Mouse (Mus musculus) heart, postnatal 0 days (tissue): ENCODE data around the gene Plekhh2. TPM values are rescaled to one million over a fixed set of nuclear protein-coding genes. Genes with fewer than 3 reads are reported as not detected.

Experiments used
- ATAC-seq: fragments of 200-750 bp; cut with Nextera tagmentation; 2 replicates; pipeline ENCODE4 v1.8.0; 2017; ENCODE audit warnings: low read depth, moderate number of reproducible peaks, moderate library complexity; ENCODE audit not compliant: insufficient read depth
- DNase-seq: peaks from one replicate; pipeline ENCODE4 v3.0.0-alpha.2; 2016; ENCODE audit warnings: low spot score
- H3K27ac ChIP-seq: fragments of 300-500 bp; sonication (generic); 2 replicates; pipeline ENCODE4 v1.5.1; 2014; ENCODE audit warnings: low read depth, mild to moderate bottlenecking
- H3K27me3 ChIP-seq: fragments of 300-500 bp; sonication (generic); 2 replicates; pipeline ENCODE4 v1.6.1; 2014; ENCODE audit warnings: low read length, mixed read lengths; ENCODE audit not compliant: control insufficient read depth, insufficient read depth
- H3K36me3 ChIP-seq: fragments of 300-500 bp; sonication (generic); replicated peaks from 2 replicates; pipeline ENCODE4 v1.6.1; 2014; ENCODE audit warnings: low read length, mixed read lengths; ENCODE audit not compliant: control insufficient read depth, insufficient read depth
- H3K4me1 ChIP-seq: fragments of 300-500 bp; sonication (generic); 2 replicates; pipeline ENCODE4 v1.6.1; 2014; ENCODE audit warnings: antibody characterized with exemption; ENCODE audit not compliant: control insufficient read depth, insufficient read depth
- H3K4me2 ChIP-seq: fragments of 300-500 bp; sonication (generic); 2 replicates; pipeline ENCODE4 v1.6.1; 2014; ENCODE audit warnings: low read depth, mild to moderate bottlenecking, low read length, moderate library complexity
- H3K4me3 ChIP-seq: fragments of 300-500 bp; sonication (generic); 2 replicates; pipeline ENCODE4 v1.5.1; 2014; ENCODE audit warnings: low read depth, low read length
- H3K9ac ChIP-seq: fragments of 300-500 bp; sonication (generic); replicated peaks from 2 replicates; pipeline ENCODE4 v1.6.1; 2014; ENCODE audit warnings: low read depth, low read length, mixed read lengths
- H3K9me3 ChIP-seq: fragments of 300-500 bp; sonication (generic); replicated peaks from 2 replicates; pipeline ENCODE4 v1.6.1; 2016; ENCODE audit warnings: low read length; ENCODE audit not compliant: control insufficient read depth
- CTCF ChIP-seq: IDR thresholded peaks from 2 replicates; pipeline ENCODE4 v1.5.1; 2016; ENCODE audit warnings: antibody characterized with exemption, control low read depth, low read depth
- EP300 ChIP-seq: IDR thresholded peaks from 2 replicates; pipeline ENCODE4 v1.6.1; 2016; ENCODE audit warnings: antibody characterized with exemption, low read depth
- WGBS: fragments of 180-500 bp; shearing (Covaris S2); extraction: QIAGEN DNeasy Blood & Tissue Kit; methylation state at CpG from one replicate; pipeline ENCODE4 v1.1.7; 2014; 5-methylcytosine and 5-hydroxymethylcytosine counted together
- polyA plus RNA-seq: library from polyadenylated mRNA; unstranded; fragments of >200 nt; fragmentation: Nextera tagmentation; extraction: Ambion mirVana; gene quantifications from 2 replicates; pipeline ENCODE4 v1.2.1, GENCODE M21; 2015
- total RNA-seq: library from RNA; depleted of rRNA; stranded (reverse); fragments of >200 nt; gene quantifications from 2 replicates; pipeline ENCODE4 v1.2.3, GENCODE M21; 2014; ENCODE audit warnings: low replicate concordance

Gene Plekhh2
- total and polyA plus RNA-seq, 2 experiments from 2014 or later: 0.68 to 1.6 TPM

- no peak overlapping the region for H3K4me3 ChIP-seq
- no peak overlapping the region for H3K9ac ChIP-seq
- H3K36me3 ChIP-seq: no peaks in the 10 kb centered on the region
- no peak for TF ChIP-seq EP300
- TF ChIP-seq CTCF: no peak
- no peaks in the 10 kb centered on the region for H3K27me3 ChIP-seq
- DNase-seq: no peak
- WGBS: 23% methylated on average over 3 of the region's 7 CpGs
- H3K27ac ChIP-seq: no peak overlapping the region
- no peak overlapping the region for H3K4me2 ChIP-seq
- ATAC-seq: no peak
- no peaks in the 10 kb centered on the region for H3K9me3 ChIP-seq
- H3K4me1 ChIP-seq: 0 out of 2 replicates have a peak, but pooled peaks cover 3% of the 10 kb centered on the region
These were observed 134.2 kb downstream of the Plekhh2 start for GRCm38 (mm10) chr17:84645894-84646293.

- H3K9me3 ChIP-seq: no peaks in the 10 kb centered on the region
- TF ChIP-seq CTCF (no peak), EP300 (no peak)
- no peak for DNase-seq
- no peaks in the 10 kb centered on the region for H3K27me3 ChIP-seq
- no peaks in the 10 kb centered on the region for H3K36me3 ChIP-seq
- no peak overlapping the region for H3K27ac ChIP-seq
- no peak overlapping the region for H3K9ac ChIP-seq
- H3K4me1 ChIP-seq: 0 out of 2 replicates have a peak, but pooled peaks cover 3% of the 10 kb centered on the region
- 66% methylated on average over 2 of the region's 2 CpGs for whole genome bisulfite sequencing
- H3K4me3 ChIP-seq: no peak overlapping the region
- no peak overlapping the region for H3K4me2 ChIP-seq
- ATAC-seq: no peak
These were observed 134.8 kb downstream of the Plekhh2 start for GRCm38 (mm10) chr17:84646477-84646876.

GRCm38 (mm10) chr17:84647630-84648029, 135.9 kb downstream of the Plekhh2 start:
- H3K4me2 ChIP-seq: no peak overlapping the region
- no peak overlapping the region for H3K9ac ChIP-seq
- no peak for DNase-seq
- H3K36me3 ChIP-seq: no peaks in the 10 kb centered on the region
- no peak overlapping the region for H3K27ac ChIP-seq
- 86% methylated on average over 4 of the region's 4 CpGs for WGBS
- H3K4me1 ChIP-seq: 0 out of 2 replicates have a peak, but pooled peaks cover 3% of the 10 kb centered on the region
- no peak for TF ChIP-seq EP300
- H3K4me3 ChIP-seq: no peak overlapping the region
- ATAC-seq: no peak
- no peaks in the 10 kb centered on the region for H3K9me3 ChIP-seq
- no peaks in the 10 kb centered on the region for H3K27me3 ChIP-seq

- DNase-seq (no peak), ATAC-seq (no peak)
- H3K9ac ChIP-seq: no peak overlapping the region
These were observed 138.8 kb downstream of the Plekhh2 start for GRCm38 (mm10) chr17:84650302-84651017.

GRCm38 (mm10) chr17:84653544-84653943, 141.8 kb downstream of the Plekhh2 start:
- Histone ChIP-seq H3K27ac (no peak overlapping the region), H3K36me3 (no peaks in the 10 kb centered on the region), H3K4me1 (no peaks in the 10 kb centered on the region), H3K4me2 (no peak overlapping the region), H3K9me3 (no peaks in the 10 kb centered on the region), H3K9ac (no peak overlapping the region), H3K4me3 (no peak overlapping the region), H3K27me3 (no peaks in the 10 kb centered on the region)
- TF ChIP-seq CTCF (no peak), EP300 (no peak)
- DNase-seq: no peak
- 82% methylated on average over 9 of the region's 9 CpGs for WGBS
- ATAC-seq: no peak

More at GRCm38 (mm10) chr17:84650302-84651017, 138.8 kb downstream of the Plekhh2 start:
- no peak overlapping the region for H3K4me2 ChIP-seq
- no peaks in the 10 kb centered on the region for H3K9me3 ChIP-seq
- TF ChIP-seq EP300 (no peak), CTCF (no peak)
- H3K36me3 ChIP-seq: no peaks in the 10 kb centered on the region
- 88% methylated on average over 9 of the region's 9 CpGs for WGBS
- no peaks in the 10 kb centered on the region for H3K4me1 ChIP-seq
- H3K27me3 ChIP-seq: no peaks in the 10 kb centered on the region
- H3K4me3 ChIP-seq: no peak overlapping the region
- no peak overlapping the region for H3K27ac ChIP-seq

GRCm38 (mm10) chr17:84656205-84656604, 144.5 kb downstream of the Plekhh2 start:
- H3K9me3 ChIP-seq: no peaks in the 10 kb centered on the region
- ATAC-seq: no peak
- H3K9ac ChIP-seq: no peak overlapping the region
- TF ChIP-seq CTCF: no peak
- TF ChIP-seq EP300: no peak
- H3K4me1 ChIP-seq: no peaks in the 10 kb centered on the region
- WGBS: 71% methylated on average over 5 of the region's 5 CpGs
- H3K4me3 ChIP-seq: no peak overlapping the region
- DNase-seq: no peak
- no peak overlapping the region for H3K4me2 ChIP-seq
- H3K36me3 ChIP-seq: no peaks in the 10 kb centered on the region
- H3K27ac ChIP-seq: no peak overlapping the region
- no peaks in the 10 kb centered on the region for H3K27me3 ChIP-seq
